Mouse (Mus musculus): ENCODE data around the gene Miga2.

DNA sequence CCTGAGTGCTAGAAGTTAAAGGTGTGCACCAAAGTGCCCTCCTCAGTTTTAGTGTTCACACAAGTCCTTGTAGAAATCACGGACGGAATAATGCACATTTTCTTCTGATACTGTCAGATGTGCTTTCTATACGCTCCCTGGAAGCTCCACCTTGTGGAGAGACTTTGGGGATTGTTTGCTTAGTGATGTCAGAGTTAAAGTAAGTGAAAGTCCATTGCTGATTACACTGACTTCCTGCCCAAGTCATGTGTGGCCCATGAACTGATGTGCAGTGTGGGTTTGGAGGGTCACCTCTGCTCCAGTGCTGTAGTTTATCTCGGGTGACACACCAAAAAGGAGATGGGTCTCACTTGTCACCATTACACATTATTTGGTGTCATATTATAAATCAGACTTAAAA is 44.8 kb upstream of the Miga2 start:
- peak; percentile 34 for TF ChIP-seq CTCF (IDR thresholded peaks at IDR 0.05; ENCODE audit: low read depth)
- TF ChIP-seq EP300 (IDR thresholded peaks at IDR 0.05; ENCODE audit: low read depth) = no peak

All from liver, postnatal 0 days (tissue).